Mouse (Mus musculus): Measurements from ENCODE around the gene Pim1. TPM values are rescaled to one million over a fixed set of nuclear protein-coding genes. Genes with fewer than 3 reads are reported as not detected.

Gene Pim1
- polyA plus RNA-seq, 1 experiment from 2014 or later, result 10.7 TPM

Other genes with a start within 250 kb of the Pim1 start
- gene Ppil1, start 226.6 kb upstream of the Pim1 start, polyA plus RNA-seq (2014; fragmentation: Nextera tagmentation; extraction: Ambion mirVana), result 108 and 117 TPM in 2 replicates
- gene BC004004, start 222.0 kb upstream of the Pim1 start, polyA plus RNA-seq (2014; fragmentation: Nextera tagmentation; extraction: Ambion mirVana), result 82.1 and 85.6 TPM in 2 replicates
- 1.8 and 3.0 TPM in 2 replicates for gene Pi16, start 173.1 kb upstream of the Pim1 start, polyA plus RNA-seq (2014; fragmentation: Nextera tagmentation; extraction: Ambion mirVana)
- gene Mtch1, start 142.8 kb upstream of the Pim1 start, polyA plus RNA-seq (2014; fragmentation: Nextera tagmentation; extraction: Ambion mirVana), result 396 and 441 TPM in 2 replicates
- gene Fgd2, start 129.8 kb upstream of the Pim1 start, polyA plus RNA-seq (2014; fragmentation: Nextera tagmentation; extraction: Ambion mirVana), result 10.5 and 12.7 TPM in 2 replicates
- not detected in 2 replicates for gene Gm17657, start 58.9 kb downstream of the Pim1 start, polyA plus RNA-seq (2014; fragmentation: Nextera tagmentation; extraction: Ambion mirVana)
- gene Tbc1d22b, start 59.0 kb downstream of the Pim1 start, polyA plus RNA-seq (2014; fragmentation: Nextera tagmentation; extraction: Ambion mirVana), result 12.3 and 12.6 TPM in 2 replicates
- gene Tmem217, start 61.6 kb downstream of the Pim1 start, polyA plus RNA-seq (2014; fragmentation: Nextera tagmentation; extraction: Ambion mirVana), result 0.18 and 0.30 TPM in 2 replicates
- gene Rnf8, start 124.0 kb downstream of the Pim1 start, polyA plus RNA-seq (2014; fragmentation: Nextera tagmentation; extraction: Ambion mirVana), result 66.0 and 68.1 TPM in 2 replicates
- gene Gm28043, start 124.1 kb downstream of the Pim1 start, polyA plus RNA-seq (2014; fragmentation: Nextera tagmentation; extraction: Ambion mirVana), result 2.2 and 2.6 TPM in 2 replicates
- 88.9 and 115 TPM in 2 replicates for gene Cmtr1, start 169.8 kb downstream of the Pim1 start, polyA plus RNA-seq (2014; fragmentation: Nextera tagmentation; extraction: Ambion mirVana)
- 14.9 and 15.2 TPM in 2 replicates for gene Ccdc167, start 226.3 kb downstream of the Pim1 start, polyA plus RNA-seq (2014; fragmentation: Nextera tagmentation; extraction: Ambion mirVana)